Mouse (Mus musculus) lung, postnatal 10 days (tissue): ENCODE measurements at regions not wholly inside any gene's neighbourhood (a gene's known extent, or its start where the extent isn't known, plus 50 kb on each side); places are given as distances from the start of the nearest gene placed in this dataset.

Experiments
- DNase-seq: peaks from one replicate; pipeline ENCODE4 v3.0.0; 2021

DNA sequence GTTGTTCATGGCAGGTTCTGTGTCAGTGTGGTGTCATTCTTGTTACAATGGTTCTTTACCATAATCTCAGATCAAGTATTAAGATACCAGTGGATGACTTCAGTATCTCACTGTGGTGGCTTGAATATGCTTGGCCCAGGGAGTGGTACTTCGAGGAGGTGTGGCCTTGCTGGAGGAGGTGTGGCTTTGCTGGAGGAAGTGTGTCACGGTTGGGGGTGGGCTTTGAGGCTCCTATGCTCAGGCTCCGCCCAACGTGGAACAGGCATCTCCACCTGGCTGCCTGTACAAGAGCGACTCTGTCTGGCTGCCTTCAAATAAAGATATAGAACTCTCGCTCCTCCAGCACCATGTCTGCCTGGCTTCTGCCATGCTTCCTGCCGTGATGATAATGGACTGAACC lies 63.6 kb downstream of the Cd2 start:
- no peak for DNase-seq

- no peak for DNase-seq
Measured at GRCm38 (mm10) chr3:101219897-101220296, 67.8 kb downstream of the Cd2 start.

- no peak for DNase-seq
Measured at GRCm38 (mm10) chr3:101216711-101217110, 71.0 kb downstream of the Cd2 start.

DNA sequence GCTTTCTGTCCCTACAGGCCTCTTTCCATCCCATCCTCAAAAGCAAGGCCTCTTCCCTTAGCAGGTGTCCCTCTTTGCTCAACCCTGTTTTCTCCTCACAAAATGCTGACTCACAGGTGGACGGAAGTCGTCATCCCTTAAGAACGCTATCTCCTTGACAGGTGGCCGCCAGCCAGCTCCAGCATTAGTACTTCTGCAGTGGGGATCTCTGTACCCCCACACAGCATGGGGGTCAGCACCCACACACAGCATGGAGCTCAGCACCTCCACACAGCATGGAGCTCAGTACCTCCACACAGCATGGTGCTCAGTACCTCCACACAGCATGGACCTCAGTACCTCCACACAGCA lies 74.6 kb downstream of the Cd2 start:
- no peak for DNase-seq

DNA sequence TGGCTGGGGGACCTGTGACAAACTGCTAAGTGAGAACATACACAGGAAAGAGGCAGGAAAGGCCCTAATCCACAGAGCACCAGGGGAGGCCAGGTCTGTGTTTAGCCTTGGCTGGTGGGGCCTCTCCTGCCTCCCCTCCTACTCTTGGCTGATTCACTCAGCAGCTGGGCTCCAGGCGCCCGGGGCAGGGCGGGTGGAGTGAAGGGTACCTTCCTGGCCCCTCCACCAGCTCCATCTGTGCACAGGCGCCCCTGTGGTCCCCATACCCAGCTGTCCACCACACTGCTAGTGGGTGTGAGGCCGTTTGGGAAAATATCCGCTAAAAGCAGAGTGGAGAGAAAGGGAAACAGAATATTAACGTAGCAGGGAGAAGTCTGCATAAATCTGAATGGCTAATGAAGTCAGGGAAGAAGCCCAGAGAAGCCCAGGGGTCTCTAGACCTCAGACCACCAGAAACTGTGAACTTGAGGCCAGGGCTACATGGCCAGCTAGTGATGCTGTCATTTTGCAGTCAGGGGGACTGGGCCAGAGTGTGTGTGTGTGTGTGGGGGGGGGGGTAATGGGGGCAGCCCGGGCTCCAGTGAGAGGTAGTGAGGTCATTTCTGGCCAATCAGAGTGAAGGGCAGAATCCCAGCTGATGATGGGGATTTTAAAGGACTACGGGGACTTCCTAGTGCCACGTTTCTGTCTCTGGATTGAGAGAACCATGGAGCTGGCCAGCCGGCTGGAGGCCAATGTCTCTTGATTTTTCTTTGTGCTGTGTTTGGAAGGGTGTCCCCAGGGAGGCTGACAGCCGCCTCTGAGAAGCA lies 75.1 kb downstream of the Cd2 start:
- peak; percentile 76 for DNase-seq

- DNase-seq, result peak; percentile 56
Measured at GRCm38 (mm10) chr3:101211936-101212335, 75.8 kb downstream of the Cd2 start.

- DNase-seq, result no peak
Measured at GRCm38 (mm10) chr3:101209546-101209945, 78.2 kb downstream of the Cd2 start.

DNA sequence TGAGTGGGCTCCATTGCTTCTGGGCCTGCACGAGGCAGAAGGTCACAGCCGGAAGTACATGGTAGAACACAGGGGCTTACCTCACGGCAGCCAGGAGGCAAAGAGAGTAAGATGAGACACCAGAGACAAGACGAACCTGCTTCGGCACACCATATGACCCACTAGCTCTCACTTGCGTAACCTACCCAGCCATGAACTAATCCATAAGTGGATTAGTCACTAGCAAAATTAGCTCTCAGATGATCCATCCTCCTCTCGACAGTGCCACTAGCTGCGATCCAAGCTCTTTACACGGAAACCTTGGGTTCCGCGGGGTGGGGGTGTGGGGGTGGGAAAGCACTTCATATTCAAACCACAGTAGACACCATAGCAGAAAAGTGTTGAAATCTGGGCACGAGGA lies 79.0 kb downstream of the Cd2 start:
- no peak for DNase-seq

- peak; percentile 40 for DNase-seq
Measured at GRCm38 (mm10) chr3:101206172-101206571, 81.6 kb downstream of the Cd2 start.

DNA sequence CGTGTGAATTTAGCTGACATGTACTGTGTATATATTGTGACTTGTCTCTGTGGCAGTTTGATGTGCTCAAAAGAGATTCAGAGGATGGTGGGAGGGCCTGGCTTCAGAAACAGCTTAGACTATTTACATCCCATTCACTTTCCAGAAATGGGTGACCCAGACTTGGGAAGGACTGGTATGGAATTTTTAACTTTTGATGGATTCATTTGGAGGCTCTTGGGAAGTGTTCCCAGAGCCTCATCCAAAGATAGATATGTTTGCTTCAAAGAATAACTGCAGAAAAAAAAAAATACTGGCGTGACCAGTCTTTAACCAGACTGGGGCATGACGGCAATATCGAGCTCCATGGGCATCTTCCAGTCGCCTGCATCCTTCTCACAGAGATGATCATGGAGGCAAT lies 84.6 kb upstream of the Ptgfrn start:
- DNase-seq, result no peak

DNA sequence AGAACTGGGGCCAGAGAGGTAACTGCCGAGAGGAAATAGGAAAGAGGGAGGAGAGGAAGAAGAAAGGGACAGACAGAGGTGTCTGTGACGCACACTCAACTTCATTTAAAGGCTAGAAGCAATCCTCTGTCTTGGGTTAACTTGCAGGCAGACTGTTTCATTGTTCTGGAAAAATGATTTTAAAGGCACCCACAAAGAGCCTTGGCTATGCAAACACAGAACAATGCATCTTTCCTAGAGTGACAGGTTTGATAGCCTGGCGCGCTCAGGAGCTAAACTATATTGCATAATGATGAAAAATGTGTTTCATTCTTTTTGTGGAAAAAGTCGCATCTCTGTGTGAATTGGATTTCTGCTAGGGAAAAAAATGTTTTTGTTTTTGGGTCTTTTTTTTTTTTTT lies 84.2 kb upstream of the Ptgfrn start:
- DNase-seq, result no peak

DNA sequence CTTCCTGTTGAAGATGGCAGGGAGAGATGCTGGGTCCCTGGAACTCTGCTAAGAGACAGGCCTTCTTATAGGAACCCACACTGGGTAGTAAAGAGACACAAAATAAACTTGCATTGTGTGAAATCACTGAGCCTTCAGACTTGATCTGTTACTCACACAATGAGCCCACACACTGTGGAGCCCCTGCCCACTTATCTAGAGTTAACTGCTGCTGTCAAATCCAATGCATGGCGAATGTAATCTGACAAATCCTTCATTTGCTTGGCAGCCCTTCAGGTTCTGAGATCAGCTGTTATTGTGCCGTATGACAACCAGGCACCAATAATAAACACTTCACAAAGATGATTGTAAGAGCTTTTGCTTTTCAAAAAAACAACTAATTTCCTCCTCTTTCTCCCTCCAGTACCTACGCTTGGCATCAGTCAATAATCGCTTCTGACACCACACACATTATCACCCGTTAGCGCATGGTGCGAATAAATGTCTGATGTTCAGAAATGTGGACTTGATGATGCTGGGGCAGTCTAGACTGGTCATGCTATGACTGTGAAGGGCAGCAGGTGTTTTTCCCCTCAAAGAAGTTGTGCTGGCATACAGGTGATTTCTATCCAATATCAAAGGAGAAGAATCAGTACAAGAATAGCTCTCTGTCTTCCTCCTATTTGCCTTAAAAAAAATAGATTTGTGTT lies 81.4 kb upstream of the Ptgfrn start:
- DNase-seq, result no peak

DNA sequence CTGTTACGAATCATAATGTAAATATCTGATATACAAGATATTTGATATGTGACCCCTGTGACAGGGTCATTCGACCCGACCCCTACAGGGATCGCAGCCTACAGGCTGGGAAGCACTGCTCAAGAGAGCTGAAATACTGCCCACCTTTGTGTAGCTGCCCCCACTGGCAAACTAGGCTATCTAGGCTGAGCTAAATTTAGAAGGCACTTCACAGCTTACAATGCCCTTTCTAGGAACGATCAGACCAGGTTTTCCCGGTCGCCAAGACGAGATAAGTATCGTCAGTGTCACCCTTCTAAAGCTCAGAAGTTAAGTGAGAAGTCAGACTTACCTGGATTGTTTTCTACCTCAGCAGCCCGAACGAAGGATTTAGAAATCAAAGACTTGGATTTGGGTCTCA lies 71.9 kb upstream of the Ptgfrn start:
- no peak for DNase-seq

DNA sequence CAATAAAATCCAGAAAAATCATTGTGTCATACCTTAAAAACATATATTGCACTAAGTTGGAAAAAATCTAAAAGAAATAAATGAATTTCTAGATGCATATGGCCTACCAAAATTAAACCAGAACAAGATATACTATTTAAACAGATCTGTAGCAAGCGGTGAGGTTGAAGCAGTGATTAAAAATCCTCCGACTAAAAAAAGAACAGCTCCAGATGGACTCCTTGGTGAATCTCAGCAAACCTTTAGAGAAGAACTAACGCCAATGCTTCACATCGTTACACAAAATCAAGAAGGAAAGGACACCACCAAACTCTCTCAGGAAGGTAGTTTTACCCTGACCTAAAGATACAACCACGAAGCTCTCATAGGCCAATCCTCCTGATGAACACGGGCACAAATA lies 63.9 kb upstream of the Ptgfrn start:
- DNase-seq, result no peak

- DNase-seq, result no peak
Measured at GRCm38 (mm10) chr3:101170037-101171019, 60.2 kb upstream of the Ptgfrn start.

DNA sequence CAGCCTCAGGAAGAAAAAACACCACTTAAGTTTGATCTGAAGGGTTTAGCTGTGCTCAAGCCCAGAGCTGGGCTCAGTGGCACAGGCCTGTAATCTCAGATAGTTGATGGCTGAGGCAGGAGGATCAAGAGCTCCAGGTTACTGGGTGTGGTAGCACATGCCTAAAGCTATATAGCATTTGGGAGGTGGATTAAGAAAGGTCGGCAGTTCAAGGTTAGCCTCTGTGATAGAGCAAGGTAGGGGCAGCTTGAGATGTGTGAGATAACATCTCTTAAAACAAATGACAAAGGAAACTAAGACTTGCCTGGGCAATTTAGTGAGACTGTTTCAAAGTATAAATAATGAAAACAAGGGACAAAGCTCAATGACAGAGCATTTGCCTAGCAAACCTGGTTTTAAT lies 56.9 kb upstream of the Ptgfrn start:
- no peak for DNase-seq

GRCm38 (mm10) chr3:101166580-101166979 lies 56.5 kb upstream of the Ptgfrn start:
- DNase-seq, result no peak

- no peak for DNase-seq
Measured at GRCm38 (mm10) chr3:101165261-101165660, 55.2 kb upstream of the Ptgfrn start.

- DNase-seq, result no peak
Measured at GRCm38 (mm10) chr3:101164771-101165170, 54.7 kb upstream of the Ptgfrn start.

DNA sequence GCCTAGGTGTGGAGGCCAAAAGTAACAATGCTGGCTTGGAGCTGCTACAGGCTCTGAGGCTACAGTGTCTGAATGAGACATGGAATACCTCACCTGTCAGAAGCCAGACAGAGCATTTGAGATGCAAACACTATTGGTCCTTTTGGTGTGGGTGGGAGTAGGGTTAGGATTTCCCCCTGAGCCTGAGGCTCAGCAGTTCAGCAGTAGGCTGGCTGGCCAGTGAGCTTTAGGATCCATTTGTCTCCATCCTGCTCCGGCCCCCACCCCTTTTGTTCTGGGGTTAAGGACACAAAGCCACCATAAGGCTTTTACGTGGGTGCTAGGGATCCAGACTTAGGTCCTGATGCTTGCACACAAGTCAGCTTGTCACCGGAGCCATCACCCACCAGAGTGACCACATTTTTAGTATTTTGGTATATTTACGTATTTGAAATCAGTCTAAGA lies 53.9 kb upstream of the Ptgfrn start:
- DNase-seq, result no peak

GRCm38 (mm10) chr3:101163160-101163990 lies 53.3 kb upstream of the Ptgfrn start:
- no peak for DNase-seq

DNA sequence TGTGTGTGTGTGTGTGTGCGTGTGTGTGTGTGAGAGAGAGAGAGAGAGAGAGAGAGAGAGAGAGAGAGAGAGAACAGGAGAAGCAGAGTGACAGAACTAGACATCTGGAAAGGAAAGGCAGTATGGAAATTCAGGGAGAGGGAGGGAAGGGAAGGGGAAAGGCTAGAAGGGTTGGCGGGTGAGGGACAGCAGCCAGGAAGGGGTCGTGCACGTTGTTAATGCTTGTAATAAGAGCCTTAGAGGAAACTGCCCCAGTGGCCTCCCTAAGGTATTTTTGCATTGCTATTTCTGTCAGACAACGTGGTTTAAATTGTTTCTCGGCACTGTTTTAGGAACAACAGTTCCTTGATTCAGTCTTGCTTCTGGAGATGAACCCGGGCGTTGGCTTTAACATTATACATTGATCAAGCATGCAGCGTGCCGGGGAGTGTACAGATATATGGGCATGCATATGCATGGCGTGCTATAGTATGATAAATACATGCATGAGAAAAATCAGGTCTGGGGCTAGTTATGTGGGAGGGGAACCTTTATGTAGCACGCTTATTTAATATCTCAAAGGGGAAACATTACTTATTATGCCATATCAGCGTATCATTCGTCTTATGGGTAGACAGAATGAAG lies 52.6 kb upstream of the Ptgfrn start:
- DNase-seq, result no peak
